8 mouse cellular contexts compared by ENCODE assay signal in genomic region chr2:104121681-104122504, GRCm38 (mm10). TPM values are rescaled to one million over a fixed set of nuclear protein-coding genes. Genes with fewer than 3 reads are reported as not detected.
A peak's percentile ranks its signal among the peaks of the same experiment; 100 is the strongest.
DNase-seq lines count a peak whose midpoint lies in the region; ATAC-seq and TF ChIP-seq lines count a peak whose summit lies in the region.

No protein-coding gene starts in this region.

- H3K36me3 ChIP-seq in heart, adult 2 months (ENCODE audit: control insufficient read depth, insufficient read depth, low read length), result peaks cover 6% of the 10 kb centered on the region; the same call in 1 of the 2 replicates
- no peaks in the 10 kb centered on the region for H3K36me3 ChIP-seq in embryonic facial prominence, embryonic 15.5 days
- no peaks in the 10 kb centered on the region for H3K36me3 ChIP-seq in hindbrain, embryonic 15.5 days

- DNase-seq in heart, adult 2 months, result peak; percentile 26 to 29
- no peak for DNase-seq in heart, postnatal 4 days
- no peak for DNase-seq in B cell, adult 2 months
- DNase-seq in adrenal gland, adult 2 months, result no peak
- no peak for DNase-seq in gastrocnemius, adult 8-10 months (ENCODE audit: low spot score in 2 of 2)

- H3K9ac ChIP-seq in heart, adult 2 months (ENCODE audit: low read depth, low read length), result no peak overlapping the region
- no peak overlapping the region for H3K9ac ChIP-seq in embryonic facial prominence, embryonic 15.5 days
- peak overlapping the region; percentile 68 for H3K9ac ChIP-seq in hindbrain, embryonic 15.5 days

- peak overlapping the region; percentile 82 for H3K27ac ChIP-seq in heart, adult 2 months
- H3K27ac ChIP-seq in embryonic facial prominence, embryonic 15.5 days (replicated peaks), result peak overlapping the region; percentile 39; the same call in 1 of the 2 replicates
- H3K27ac ChIP-seq in hindbrain, embryonic 15.5 days (replicated peaks), result peak overlapping the region; percentile 69

- no peaks in the 10 kb centered on the region for H3K27me3 ChIP-seq in heart, adult 2 months (ENCODE audit: control insufficient read depth, insufficient read depth, low read length)
- no peaks in the 10 kb centered on the region for H3K27me3 ChIP-seq in embryonic facial prominence, embryonic 15.5 days
- 0 out of 2 replicates have a peak, but pooled peaks cover 11% of the 10 kb centered on the region for H3K27me3 ChIP-seq in hindbrain, embryonic 15.5 days

- H3K9me3 ChIP-seq in embryonic facial prominence, embryonic 15.5 days (replicated peaks), result no peaks in the 10 kb centered on the region
- no peaks in the 10 kb centered on the region for H3K9me3 ChIP-seq in hindbrain, embryonic 15.5 days

- no peak for ATAC-seq in embryonic facial prominence, embryonic 15.5 days (ENCODE audit: insufficient number of reproducible peaks, low FRiP score, low TSS enrichment, low read depth)
- no peak for ATAC-seq in hindbrain, embryonic 15.5 days (ENCODE audit: low FRiP score, low read depth)
- ATAC-seq in megakaryocyte-erythroid progenitor cell, adult 5-6 weeks (replicated peaks; ENCODE audit: low FRiP score, low TSS enrichment, poor library complexity, severe bottlenecking), result peak; percentile 58

- H3K4me3 ChIP-seq in heart, adult 2 months, result peak overlapping the region; percentile 82
- H3K4me3 ChIP-seq in embryonic facial prominence, embryonic 15.5 days (replicated peaks), result peak overlapping the region; percentile 75
- H3K4me3 ChIP-seq in hindbrain, embryonic 15.5 days, result peak overlapping the region; percentile 66

- peaks cover 7% of the 10 kb centered on the region for H3K4me1 ChIP-seq in heart, adult 2 months (ENCODE audit: control insufficient read depth, insufficient read depth, low read length)
- peaks cover 12% of the 10 kb centered on the region for H3K4me1 ChIP-seq in embryonic facial prominence, embryonic 15.5 days
- peaks cover 11% of the 10 kb centered on the region for H3K4me1 ChIP-seq in hindbrain, embryonic 15.5 days (replicated peaks)

- intact Hi-C loops in heart, adult 2 months (cut with DNase I), result loop anchor here (1.0 to 10.0 kb wide), 2 partner anchors 27 to 87 kb away; partner anchors contain the start of gene Cd59a

- WGBS in heart, adult 2 months, result 64% methylated on average over 8 of the region's 8 CpGs
- 71% methylated on average over 8 of the region's 8 CpGs for WGBS in embryonic facial prominence, embryonic 15.5 days
- WGBS in hindbrain, embryonic 15.5 days, result 81% methylated on average over 8 of the region's 8 CpGs

- TF ChIP-seq POLR2A in heart, adult 2 months (IDR thresholded peaks at IDR 0.05; ENCODE audit: insufficient read depth, low read depth, low read length), result no peak

- TF ChIP-seq EP300 in heart, adult 2 months (IDR thresholded peaks at IDR 0.05; ENCODE audit: insufficient read depth, low read depth, low read length), result 0 out of 2 replicates have a peak, but pooled peaks have one; percentile 29

- peak overlapping the region; percentile 98 for H3K4me2 ChIP-seq in embryonic facial prominence, embryonic 15.5 days (replicated peaks)
- H3K4me2 ChIP-seq in hindbrain, embryonic 15.5 days, result peak overlapping the region; percentile 98

- TF ChIP-seq CTCF in heart, adult 2 months (IDR thresholded peaks at IDR 0.05), result no peak

- no peaks in the 10 kb centered on the region for H3K79me2 ChIP-seq in heart, adult 2 months (replicated peaks; ENCODE audit: control insufficient read depth, insufficient read depth, low read length)

RNA-seq across cellular contexts. Expression of gene A930018P22Rik, which starts 0.7 kb away (rescaled TPM):
- total RNA-seq in heart, adult 2 months (2021), result under 1 TPM; 0.48 to 0.63 TPM
- polyA plus RNA-seq in heart, adult 2 months (2012; rRNA removed), result not detected in 2 replicates
- under 1 TPM; 0.68 to 0.69 TPM for total RNA-seq in heart, postnatal 4 days (2021)
- 0.21 TPM in 1 of 2 replicates, not detected in the other for polyA plus RNA-seq in embryonic facial prominence, embryonic 15.5 days (2015; fragmentation: Nextera tagmentation; extraction: Ambion mirVana)
- polyA plus RNA-seq in hindbrain, embryonic 15.5 days (2015; fragmentation: Nextera tagmentation; extraction: Ambion mirVana), result not detected in 2 replicates
- total RNA-seq in megakaryocyte-erythroid progenitor cell, adult 5-6 weeks (2014; fragmentation: Nextera tagmentation), result 0.42 TPM in 1 of 2 replicates, not detected in the other
- not detected in 2 replicates for total RNA-seq in megakaryocyte-erythroid progenitor cell, adult 5-6 weeks (2017)
- total RNA-seq in adrenal gland, adult 2 months (2021), result 1 to 10 TPM in 1 of 2 experiments, under 1 TPM in 1; 0.73 to 1.6 TPM
- 1.8 and 3.3 TPM in 2 replicates for polyA plus RNA-seq in adrenal gland, adult 2 months (2012; rRNA removed)
- 1 to 10 TPM in 1 of 4 experiments, under 1 TPM in 2, not detected in 1; 0.36 to 1.2 (median 0.63) TPM for total RNA-seq in gastrocnemius, adult 8-10 months (2022)

RNA-seq across cellular contexts. Expression of gene Cd59a, which starts 26.3 kb away (rescaled TPM):
- 10 to 100 TPM; 48.9 to 53.9 TPM for total RNA-seq in heart, adult 2 months (2021)
- 40.1 and 97.1 TPM in 2 replicates for polyA plus RNA-seq in heart, adult 2 months (2012; rRNA removed)
- 10 to 100 TPM; 28.1 to 31.9 TPM for total RNA-seq in heart, postnatal 4 days (2021)
- 23.6 and 27.4 TPM in 2 replicates for polyA plus RNA-seq in embryonic facial prominence, embryonic 15.5 days (2015; fragmentation: Nextera tagmentation; extraction: Ambion mirVana)
- 15.6 and 15.9 TPM in 2 replicates for polyA plus RNA-seq in hindbrain, embryonic 15.5 days (2015; fragmentation: Nextera tagmentation; extraction: Ambion mirVana)
- 8.8 and 21.7 TPM in 2 replicates for total RNA-seq in megakaryocyte-erythroid progenitor cell, adult 5-6 weeks (2014; fragmentation: Nextera tagmentation)
- 24.2 and 25.3 TPM in 2 replicates for total RNA-seq in megakaryocyte-erythroid progenitor cell, adult 5-6 weeks (2017)
- total RNA-seq in adrenal gland, adult 2 months (2021), result 100 to 1,000 TPM; 113 to 117 TPM
- polyA plus RNA-seq in adrenal gland, adult 2 months (2012; rRNA removed), result 24.5 and 30.9 TPM in 2 replicates
- 10 to 100 TPM; 13.5 to 19.4 (median 15.0) TPM for total RNA-seq in gastrocnemius, adult 8-10 months (2022)

RNA-seq across cellular contexts. Expression of gene Cd59b, which starts 52.2 kb away (rescaled TPM):
- total RNA-seq in heart, adult 2 months (2021), result 1 to 10 TPM; 3.1 to 3.3 TPM
- 6.9 and 19.4 TPM in 2 replicates for polyA plus RNA-seq in heart, adult 2 months (2012; rRNA removed)
- total RNA-seq in heart, postnatal 4 days (2021), result 1 to 10 TPM; 1.2 to 1.8 TPM
- polyA plus RNA-seq in embryonic facial prominence, embryonic 15.5 days (2015; fragmentation: Nextera tagmentation; extraction: Ambion mirVana), result 5.5 and 6.1 TPM in 2 replicates
- polyA plus RNA-seq in hindbrain, embryonic 15.5 days (2015; fragmentation: Nextera tagmentation; extraction: Ambion mirVana), result 2.3 and 3.5 TPM in 2 replicates
- 5.5 and 8.3 TPM in 2 replicates for total RNA-seq in megakaryocyte-erythroid progenitor cell, adult 5-6 weeks (2014; fragmentation: Nextera tagmentation)
- total RNA-seq in megakaryocyte-erythroid progenitor cell, adult 5-6 weeks (2017), result 23.2 and 31.1 TPM in 2 replicates
- 10 to 100 TPM; 10.5 to 12.5 TPM for total RNA-seq in adrenal gland, adult 2 months (2021)
- polyA plus RNA-seq in adrenal gland, adult 2 months (2012; rRNA removed), result 7.8 and 10.6 TPM in 2 replicates
- 1 to 10 TPM; 1.2 to 2.8 (median 2.1) TPM for total RNA-seq in gastrocnemius, adult 8-10 months (2022)

RNA-seq across cellular contexts. Expression of gene Gm10799, which starts 53.5 kb away (rescaled TPM):
- total RNA-seq in heart, adult 2 months (2021), result not detected
- polyA plus RNA-seq in heart, adult 2 months (2012; rRNA removed), result not detected in 2 replicates
- not detected for total RNA-seq in heart, postnatal 4 days (2021)
- polyA plus RNA-seq in embryonic facial prominence, embryonic 15.5 days (2015; fragmentation: Nextera tagmentation; extraction: Ambion mirVana), result not detected in 2 replicates
- polyA plus RNA-seq in hindbrain, embryonic 15.5 days (2015; fragmentation: Nextera tagmentation; extraction: Ambion mirVana), result not detected in 2 replicates
- total RNA-seq in megakaryocyte-erythroid progenitor cell, adult 5-6 weeks (2014; fragmentation: Nextera tagmentation), result not detected in 2 replicates
- not detected in 2 replicates for total RNA-seq in megakaryocyte-erythroid progenitor cell, adult 5-6 weeks (2017)
- total RNA-seq in adrenal gland, adult 2 months (2021), result not detected
- polyA plus RNA-seq in adrenal gland, adult 2 months (2012; rRNA removed), result not detected in 2 replicates
- not detected for total RNA-seq in gastrocnemius, adult 8-10 months (2022)

RNA-seq across cellular contexts. Expression of gene Gm10912, which starts 56.3 kb away (rescaled TPM):
- under 1 TPM; 0.14 to 0.31 TPM for total RNA-seq in heart, adult 2 months (2021)
- 0.15 and 0.20 TPM in 2 replicates for polyA plus RNA-seq in heart, adult 2 months (2012; rRNA removed)
- total RNA-seq in heart, postnatal 4 days (2021), result under 1 TPM; 0.17 to 0.29 TPM
- 0.09 TPM in 1 of 2 replicates, not detected in the other for polyA plus RNA-seq in embryonic facial prominence, embryonic 15.5 days (2015; fragmentation: Nextera tagmentation; extraction: Ambion mirVana)
- not detected in 2 replicates for polyA plus RNA-seq in hindbrain, embryonic 15.5 days (2015; fragmentation: Nextera tagmentation; extraction: Ambion mirVana)
- 0.98 TPM in 1 of 2 replicates, not detected in the other for total RNA-seq in megakaryocyte-erythroid progenitor cell, adult 5-6 weeks (2014; fragmentation: Nextera tagmentation)
- 0.53 TPM in 1 of 2 replicates, not detected in the other for total RNA-seq in megakaryocyte-erythroid progenitor cell, adult 5-6 weeks (2017)
- total RNA-seq in adrenal gland, adult 2 months (2021), result under 1 TPM; 0.17 to 0.49 TPM
- polyA plus RNA-seq in adrenal gland, adult 2 months (2012; rRNA removed), result 0.13 and 0.24 TPM in 2 replicates
- total RNA-seq in gastrocnemius, adult 8-10 months (2022), result under 1 TPM; 0.15 to 0.75 (median 0.44) TPM

Comparison
In these comparisons a context has a peak if more than half of its experiments do, and no peak if none do; other contexts are left out.
1. DNase-seq: peak in heart, adult 2 months (2 of 2); none in heart, postnatal 4 days (single experiment), B cell, adult 2 months (0 of 2), adrenal gland, adult 2 months (single experiment) and gastrocnemius, adult 8-10 months (0 of 2).
2. Peak in every context shown above with its lines, with median percentiles within 50 percentile points of each other: H3K27ac ChIP-seq and H3K4me3 ChIP-seq.